Mouse (Mus musculus): ENCODE results near the gene Alkbh7.

- TF ChIP-seq CTCF (conservative IDR thresholded peaks at IDR 0.05; ENCODE audit: insufficient read depth, insufficient read length, low read depth, low read length) (no peak), POLR2A (IDR thresholded peaks at IDR 0.05; ENCODE audit: low read depth, low read length) (no peak)
These were observed 51.7 kb downstream of the Alkbh7 start for GRCm38 (mm10) chr17:57048816-57049215.
